In genomic region chr8:70593173-70593572, GRCm38 (mm10) we compare ENCODE assay signal across 8 mouse cellular contexts. TPM values are rescaled to one million over a fixed set of nuclear protein-coding genes. Genes with fewer than 3 reads are reported as not detected.
A peak's percentile ranks its signal among the peaks of the same experiment; 100 is the strongest.
DNase-seq lines count a peak whose midpoint lies in the region; ATAC-seq and TF ChIP-seq lines count a peak whose summit lies in the region.

No protein-coding gene starts in this region.

- peaks cover 6 to 11% of the 10 kb centered on the region in 2 experiments; a peak in 3 of 4 replicates for H3K4me1 ChIP-seq in MEL (ENCODE audit: control insufficient read depth in 1 of 2, insufficient read depth in 2 of 2, low read length in 2 of 2)
- H3K4me1 ChIP-seq in hindbrain, embryonic 16.5 days (ENCODE audit: control insufficient read depth, insufficient read depth, low read depth, low read length) = peaks cover 35% of the 10 kb centered on the region
- peaks cover 10% of the 10 kb centered on the region for H3K4me1 ChIP-seq in lung, embryonic 14.5 days (ENCODE audit: insufficient read depth)
- peaks cover 44% of the 10 kb centered on the region for H3K4me1 ChIP-seq in testis, adult 2 months (ENCODE audit: control insufficient read depth, insufficient read depth, low read length)

- no peaks in the 10 kb centered on the region for H3K9me3 ChIP-seq in MEL (replicated peaks; ENCODE audit: insufficient read depth, low read length)
- peaks cover 2% of the 10 kb centered on the region; the same call in 1 of the 2 replicates for H3K9me3 ChIP-seq in hindbrain, embryonic 16.5 days (ENCODE audit: control insufficient read depth, low read length)
- no peaks in the 10 kb centered on the region for H3K9me3 ChIP-seq in lung, embryonic 14.5 days (ENCODE audit: low read depth, low read length)

- no peak for TF ChIP-seq EP300 in MEL (IDR thresholded peaks at IDR 0.05; ENCODE audit: low read depth in 1 of 2, low read length in 2 of 2)

- no peak for DNase-seq in MEL (ENCODE audit: low read depth, low spot score)
- DNase-seq in adrenal gland, postnatal 10 days = peak; percentile 71
- peak; percentile 41 for DNase-seq in lung, embryonic 14.5 days
- no peak for DNase-seq in left cerebral cortex, postnatal 4 days
- no peak for DNase-seq in frontal cortex, adult 2 months (ENCODE audit: extremely low spot score in 1 of 2, low spot score in 1 of 2)
- no peak for DNase-seq in cerebellum, adult 9-10 months

- 50% methylated on average over 8 of the region's 8 CpGs for WGBS in hindbrain, embryonic 16.5 days
- WGBS in lung, embryonic 14.5 days = 36% methylated on average over 8 of the region's 8 CpGs

- peak overlapping the region; percentile 63 for H3K9ac ChIP-seq in MEL (ENCODE audit: control insufficient read depth, low read depth, low read length, poor library complexity, severe bottlenecking)
- H3K9ac ChIP-seq in hindbrain, embryonic 16.5 days (ENCODE audit: low read depth, low read length) = no peak overlapping the region; the same call in 1 of the 2 replicates
- H3K9ac ChIP-seq in lung, embryonic 14.5 days = peak overlapping the region; percentile 67

- peaks cover 0 to 4% of the 10 kb centered on the region in 2 experiments; a peak in 2 of 4 replicates for H3K36me3 ChIP-seq in MEL (ENCODE audit: control insufficient read depth in 1 of 2, insufficient read depth in 2 of 2, low read length in 2 of 2)
- H3K36me3 ChIP-seq in hindbrain, embryonic 16.5 days (ENCODE audit: control insufficient read depth, insufficient read depth, low read length) = peaks cover 8% of the 10 kb centered on the region; the same call in 1 of the 2 replicates
- H3K36me3 ChIP-seq in lung, embryonic 14.5 days (ENCODE audit: insufficient read depth) = peaks cover 54% of the 10 kb centered on the region
- H3K36me3 ChIP-seq in testis, adult 2 months (ENCODE audit: control insufficient read depth, insufficient read depth, low read length) = no peaks in the 10 kb centered on the region

- H3K4me3 ChIP-seq in MEL (ENCODE audit: control insufficient read depth in 1 of 2, insufficient read depth in 1 of 2, low read depth in 2 of 2, low read length in 2 of 2) = peak overlapping the region; percentile 79 to 95; a peak in 2 of 4 replicates
- H3K4me3 ChIP-seq in hindbrain, embryonic 16.5 days (ENCODE audit: low read length) = no peak overlapping the region
- peak overlapping the region; percentile 62 for H3K4me3 ChIP-seq in lung, embryonic 14.5 days (ENCODE audit: low read depth, low read length)
- peak overlapping the region; percentile 94 for H3K4me3 ChIP-seq in testis, adult 2 months (ENCODE audit: control insufficient read depth, low read depth, low read length)

- peak overlapping the region; percentile 58 for H3K27ac ChIP-seq in MEL (ENCODE audit: control insufficient read depth, low read depth, low read length)
- H3K27ac ChIP-seq in hindbrain, embryonic 16.5 days (ENCODE audit: low read depth, low read length) = peak overlapping the region; percentile 50; the same call in 1 of the 2 replicates
- H3K27ac ChIP-seq in lung, embryonic 14.5 days (ENCODE audit: low read depth) = peak overlapping the region; percentile 85
- peak overlapping the region; percentile 91 for H3K27ac ChIP-seq in testis, adult 2 months (ENCODE audit: control insufficient read depth, insufficient read depth, low read depth, low read length)

- H3K4me2 ChIP-seq in hindbrain, embryonic 16.5 days (ENCODE audit: low read length) = no peak overlapping the region; the same call in 1 of the 2 replicates
- H3K4me2 ChIP-seq in lung, embryonic 14.5 days = peak overlapping the region; percentile 100

- peaks cover 7% of the 10 kb centered on the region for H3K79me2 ChIP-seq in MEL (ENCODE audit: control insufficient read depth, insufficient read depth, low read length, poor library complexity)

- TF ChIP-seq RAD21 in MEL (IDR thresholded peaks at IDR 0.05; ENCODE audit: low read depth, low read length) = no peak

- no peak for TF ChIP-seq CTCF in MEL (IDR thresholded peaks at IDR 0.05 in 2 of 3, conservative IDR thresholded peaks at IDR 0.05 in 1 of 3; ENCODE audit: control insufficient read depth in 1 of 3, insufficient read depth in 1 of 3, low read depth in 2 of 3, low read length in 3 of 3, poor library complexity in 1 of 3, severe bottlenecking in 1 of 3)
- TF ChIP-seq CTCF in lung, embryonic 14.5 days (IDR thresholded peaks at IDR 0.05; ENCODE audit: low read depth) = no peak
- no peak for TF ChIP-seq CTCF in testis, adult 2 months (IDR thresholded peaks at IDR 0.05; ENCODE audit: control insufficient read depth, insufficient read depth, insufficient replicate concordance, low read depth, low read length)

- intact Hi-C loops in left cerebral cortex, postnatal 4 days (cut with DNase I) = no loop called here

- no peak for TF ChIP-seq POLR2A in MEL (IDR thresholded peaks at IDR 0.05; ENCODE audit: control insufficient read depth in 1 of 2, insufficient read depth in 1 of 2, low read depth in 1 of 2, low read length in 2 of 2, poor library complexity in 1 of 2)
- no peak for TF ChIP-seq POLR2A in testis, adult 2 months (IDR thresholded peaks at IDR 0.05; ENCODE audit: control insufficient read depth, low read depth, low read length)

- H3K27me3 ChIP-seq in MEL (ENCODE audit: control insufficient read depth in 1 of 2, insufficient read depth in 2 of 2, low read length in 2 of 2) = no peaks in the 10 kb centered on the region
- no peaks in the 10 kb centered on the region for H3K27me3 ChIP-seq in hindbrain, embryonic 16.5 days (replicated peaks; ENCODE audit: control insufficient read depth, insufficient read depth, low read length)
- no peaks in the 10 kb centered on the region for H3K27me3 ChIP-seq in lung, embryonic 14.5 days (ENCODE audit: insufficient read depth, low read length)
- no peaks in the 10 kb centered on the region for H3K27me3 ChIP-seq in testis, adult 2 months (ENCODE audit: control insufficient read depth, insufficient read depth, low read length)

- ATAC-seq in hindbrain, embryonic 16.5 days = no peak
- ATAC-seq in lung, embryonic 14.5 days (ENCODE audit: insufficient read depth) = no peak

TF ChIP-seq in MEL, 35 proteins besides CTCF, POLR2A, EP300 and RAD21 (continues in another document):
- TF ChIP-seq GATA1 (IDR thresholded peaks at IDR 0.05; ENCODE audit: low read depth, low read length) = no peak

RNA-seq across cellular contexts. Expression of gene Isyna1, which starts 1.0 kb away (rescaled TPM):
- total RNA-seq in MEL (2012; rRNA removed) = 84.1 and 90.9 TPM in 2 replicates
- polyA plus RNA-seq in MEL (2012; ENCODE audit: insufficient read depth in 1 of 2, insufficient read length in 2 of 2, low read depth in 1 of 2, low replicate concordance in 2 of 2, missing spikeins in 1 of 2) = 100 to 1,000 TPM in 1 of 2 experiments, not detected in 1; 189 TPM
- 10 to 100 TPM; 59.4 to 59.8 TPM for total RNA-seq in adrenal gland, postnatal 10 days (2021)
- 150 and 164 TPM in 2 replicates for polyA plus RNA-seq in hindbrain, embryonic 16.5 days (2015; fragmentation: Nextera tagmentation; extraction: Ambion mirVana)
- polyA plus RNA-seq in lung, embryonic 14.5 days (2014; fragmentation: Nextera tagmentation; extraction: Ambion mirVana) = 91.6 and 107 TPM in 2 replicates
- polyA plus RNA-seq in testis, adult 2 months (2012; rRNA removed) = 561 and 588 TPM in 2 replicates
- 10 to 100 TPM; 87.9 to 88.5 TPM for total RNA-seq in left cerebral cortex, postnatal 4 days (2021)
- 69.0 and 81.9 TPM in 2 replicates for polyA plus RNA-seq in frontal cortex, adult 2 months (2012; rRNA removed)

RNA-seq across cellular contexts. Expression of gene Ssbp4, which starts 15.5 kb away (rescaled TPM):
- 80.2 and 84.9 TPM in 2 replicates for total RNA-seq in MEL (2012; rRNA removed)
- polyA plus RNA-seq in MEL (2012; ENCODE audit: insufficient read depth in 1 of 2, insufficient read length in 2 of 2, low read depth in 1 of 2, low replicate concordance in 2 of 2, missing spikeins in 1 of 2) = 100 to 1,000 TPM in 1 of 2 experiments, not detected in 1; 212 TPM
- 10 to 100 TPM; 92.0 to 96.9 TPM for total RNA-seq in adrenal gland, postnatal 10 days (2021)
- polyA plus RNA-seq in hindbrain, embryonic 16.5 days (2015; fragmentation: Nextera tagmentation; extraction: Ambion mirVana) = 148 and 157 TPM in 2 replicates
- 127 and 143 TPM in 2 replicates for polyA plus RNA-seq in lung, embryonic 14.5 days (2014; fragmentation: Nextera tagmentation; extraction: Ambion mirVana)
- 35.6 and 38.9 TPM in 2 replicates for polyA plus RNA-seq in testis, adult 2 months (2012; rRNA removed)
- 100 to 1,000 TPM; 156 to 193 TPM for total RNA-seq in left cerebral cortex, postnatal 4 days (2021)
- polyA plus RNA-seq in frontal cortex, adult 2 months (2012; rRNA removed) = 266 and 276 TPM in 2 replicates

RNA-seq across cellular contexts. Expression of gene Lrrc25, which starts 22.8 kb away (rescaled TPM):
- 0.20 and 0.39 TPM in 2 replicates for total RNA-seq in MEL (2012; rRNA removed)
- 1 to 10 TPM in 1 of 2 experiments, not detected in 1; 1.1 TPM for polyA plus RNA-seq in MEL (2012; ENCODE audit: insufficient read depth in 1 of 2, insufficient read length in 2 of 2, low read depth in 1 of 2, low replicate concordance in 2 of 2, missing spikeins in 1 of 2)
- total RNA-seq in adrenal gland, postnatal 10 days (2021) = 1 to 10 TPM; 3.3 to 3.6 TPM
- polyA plus RNA-seq in hindbrain, embryonic 16.5 days (2015; fragmentation: Nextera tagmentation; extraction: Ambion mirVana) = 1.1 and 1.6 TPM in 2 replicates
- polyA plus RNA-seq in lung, embryonic 14.5 days (2014; fragmentation: Nextera tagmentation; extraction: Ambion mirVana) = 1.9 TPM in 2 replicates
- 1.4 TPM in 2 replicates for polyA plus RNA-seq in testis, adult 2 months (2012; rRNA removed)
- total RNA-seq in left cerebral cortex, postnatal 4 days (2021) = 1 to 10 TPM; 1.1 to 1.3 TPM
- 0.78 and 0.86 TPM in 2 replicates for polyA plus RNA-seq in frontal cortex, adult 2 months (2012; rRNA removed)

RNA-seq across cellular contexts. Expression of gene Gdf15, which starts 39.1 kb away (rescaled TPM):
- 0.15 and 1.8 TPM in 2 replicates for total RNA-seq in MEL (2012; rRNA removed)
- polyA plus RNA-seq in MEL (2012; ENCODE audit: insufficient read depth in 1 of 2, insufficient read length in 2 of 2, low read depth in 1 of 2, low replicate concordance in 2 of 2, missing spikeins in 1 of 2) = under 1 TPM in 1 of 2 experiments, not detected in 1; 0.63 TPM
- 1 to 10 TPM in 1 of 2 experiments, under 1 TPM in 1; 0.79 to 1.7 TPM for total RNA-seq in adrenal gland, postnatal 10 days (2021)
- polyA plus RNA-seq in hindbrain, embryonic 16.5 days (2015; fragmentation: Nextera tagmentation; extraction: Ambion mirVana) = 0.11 and 0.48 TPM in 2 replicates
- 0.12 and 0.22 TPM in 2 replicates for polyA plus RNA-seq in lung, embryonic 14.5 days (2014; fragmentation: Nextera tagmentation; extraction: Ambion mirVana)
- 1.3 and 1.4 TPM in 2 replicates for polyA plus RNA-seq in testis, adult 2 months (2012; rRNA removed)
- total RNA-seq in left cerebral cortex, postnatal 4 days (2021) = not detected
- polyA plus RNA-seq in frontal cortex, adult 2 months (2012; rRNA removed) = 0.15 and 0.20 TPM in 2 replicates

RNA-seq across cellular contexts. Expression of gene Ell, which starts 53.9 kb away (rescaled TPM):
- 10.8 and 12.4 TPM in 2 replicates for total RNA-seq in MEL (2012; rRNA removed)
- polyA plus RNA-seq in MEL (2012; ENCODE audit: insufficient read depth in 1 of 2, insufficient read length in 2 of 2, low read depth in 1 of 2, low replicate concordance in 2 of 2, missing spikeins in 1 of 2) = 10 to 100 TPM in 1 of 2 experiments, not detected in 1; 25.9 TPM
- 10 to 100 TPM; 22.2 to 26.3 TPM for total RNA-seq in adrenal gland, postnatal 10 days (2021)
- polyA plus RNA-seq in hindbrain, embryonic 16.5 days (2015; fragmentation: Nextera tagmentation; extraction: Ambion mirVana) = 14.9 and 19.2 TPM in 2 replicates
- polyA plus RNA-seq in lung, embryonic 14.5 days (2014; fragmentation: Nextera tagmentation; extraction: Ambion mirVana) = 18.5 and 20.0 TPM in 2 replicates
- 42.5 and 43.8 TPM in 2 replicates for polyA plus RNA-seq in testis, adult 2 months (2012; rRNA removed)
- 10 to 100 TPM; 17.7 to 20.0 TPM for total RNA-seq in left cerebral cortex, postnatal 4 days (2021)
- 25.1 and 25.6 TPM in 2 replicates for polyA plus RNA-seq in frontal cortex, adult 2 months (2012; rRNA removed)

Comparison
In these comparisons a context has a peak if more than half of its experiments do, and no peak if none do; other contexts are left out.
1. DNase-seq: peak in adrenal gland, postnatal 10 days (single experiment) and lung, embryonic 14.5 days (single experiment); none in MEL (single experiment), left cerebral cortex, postnatal 4 days (single experiment), frontal cortex, adult 2 months (0 of 2) and cerebellum, adult 9-10 months (single experiment).
2. Peak in every context shown above with its lines, with median percentiles within 50 percentile points of each other: H3K27ac ChIP-seq.